Mouse (Mus musculus) small intestine, adult 2 months (tissue): ENCODE measurements around the gene BC051142.

ENCODE experiments used
- CTCF ChIP-seq: fragments of 200-500 bp; IDR thresholded peaks from 2 replicates; pipeline ENCODE4 v1.5.1; 2012; ENCODE audit warnings: low read depth, mild to moderate bottlenecking, control low read depth, inconsistent platforms, low read length, moderate library complexity, mixed read lengths; ENCODE audit not compliant: insufficient replicate concordance, insufficient read length; ENCODE audit errors: extremely low read depth
- POLR2A ChIP-seq: fragments of 200-500 bp; IDR thresholded peaks from 2 replicates; pipeline ENCODE4 v1.6.1; 2012; ENCODE audit warnings: low read depth, mild to moderate bottlenecking, control low read depth, inconsistent platforms, low read length, moderate library complexity

DNA sequence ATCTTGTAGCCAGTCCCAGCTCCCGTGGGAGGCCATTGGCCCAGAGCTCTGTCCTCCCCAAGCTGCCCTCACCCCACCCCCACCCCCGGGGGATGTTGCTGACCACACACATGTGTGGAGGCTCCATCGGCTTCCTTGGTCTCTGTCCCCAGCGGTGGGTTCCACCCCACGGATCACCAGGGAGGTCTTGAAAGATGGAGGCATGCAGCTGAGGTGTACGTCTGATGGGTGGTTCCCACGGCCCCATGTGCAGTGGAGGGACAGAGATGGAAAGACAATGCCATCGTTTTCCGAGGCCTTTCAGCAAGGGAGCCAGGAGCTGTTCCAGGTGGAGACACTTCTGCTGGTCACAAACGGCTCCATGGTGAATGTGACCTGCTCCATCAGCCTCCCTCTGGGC is 33.6 kb upstream of the BC051142 start:
- TF ChIP-seq CTCF (no peak), POLR2A (no peak)
